Mouse (Mus musculus) kidney, adult 2 months (tissue): Measurements from ENCODE around the gene Ifrd2. TPM values are rescaled to one million over a fixed set of nuclear protein-coding genes. Genes with fewer than 3 reads are reported as not detected.

Experiments
- DNase-seq: peaks from one replicate; pipeline ENCODE4 v3.0.0; 2021
- H3K27ac ChIP-seq: fragments of 200-500 bp; 2 replicates; pipeline ENCODE4 v1.5.1; 2012; ENCODE audit warnings: low read depth, low read length, control low read depth, inconsistent platforms; ENCODE audit not compliant: insufficient read depth
- H3K27me3 ChIP-seq: fragments of 200-500 bp; replicated peaks from 2 replicates; pipeline ENCODE4 v1.6.1; 2012; ENCODE audit warnings: mild to moderate bottlenecking, moderate library complexity, low read length, inconsistent platforms; ENCODE audit not compliant: control insufficient read depth, insufficient read depth
- H3K36me3 ChIP-seq: fragments of 200-500 bp; 2 replicates; pipeline ENCODE4 v1.6.1; 2012; ENCODE audit warnings: mild to moderate bottlenecking, moderate library complexity, low read length, inconsistent platforms; ENCODE audit not compliant: control insufficient read depth, insufficient read depth
- H3K4me1 ChIP-seq: fragments of 200-500 bp; 2 replicates; pipeline ENCODE4 v1.6.1; 2011; ENCODE audit warnings: low read length; ENCODE audit not compliant: control insufficient read depth, insufficient read depth
- H3K4me3 ChIP-seq: fragments of 200-500 bp; 2 replicates; pipeline ENCODE4 v1.5.1; 2011; ENCODE audit warnings: mild to moderate bottlenecking, low read depth, low read length, control low read depth; ENCODE audit not compliant: insufficient read depth
- CTCF ChIP-seq: fragments of 200-500 bp; conservative IDR thresholded peaks from 2 replicates; pipeline ENCODE4 v1.5.1; 2011; ENCODE audit warnings: low read depth, mild to moderate bottlenecking, control low read depth, low read length, moderate library complexity, mixed read lengths; ENCODE audit not compliant: insufficient read depth, insufficient read length
- POLR2A ChIP-seq: fragments of 200-500 bp; IDR thresholded peaks from one replicate; pipeline ENCODE4 v1.6.1; 2011; ENCODE audit warnings: low read depth, low read length, control low read depth
- WGBS: fragments of 180-500 bp; shearing (Covaris S2); methylation state at CpG from one replicate; pipeline ENCODE4 v1.1.7; 2018; 5-methylcytosine and 5-hydroxymethylcytosine counted together
- polyA plus RNA-seq: library from polyadenylated mRNA; depleted of rRNA; stranded (reverse); fragments of >200 nt; gene quantifications from 2 replicates; pipeline ENCODE4 v1.2.3, GENCODE M21; 2012

Gene Ifrd2
- polyA plus RNA-seq, 1 experiment: 50.5 TPM

GRCm38 (mm10) chr9:107600745-107601144, 13.3 kb downstream of the Ifrd2 start:
- Histone ChIP-seq H3K4me3 (no peak overlapping the region), H3K36me3 (no peaks in the 10 kb centered on the region), H3K4me1 (peaks cover 36% of the 10 kb centered on the region), H3K27me3 (no peaks in the 10 kb centered on the region), H3K27ac (no peak overlapping the region)
- 73% methylated on average over 12 of the region's 12 CpGs for whole genome bisulfite sequencing
- DNase-seq: peak; percentile 70
- no peak for TF ChIP-seq POLR2A
- TF ChIP-seq CTCF: peak; percentile 36

DNA sequence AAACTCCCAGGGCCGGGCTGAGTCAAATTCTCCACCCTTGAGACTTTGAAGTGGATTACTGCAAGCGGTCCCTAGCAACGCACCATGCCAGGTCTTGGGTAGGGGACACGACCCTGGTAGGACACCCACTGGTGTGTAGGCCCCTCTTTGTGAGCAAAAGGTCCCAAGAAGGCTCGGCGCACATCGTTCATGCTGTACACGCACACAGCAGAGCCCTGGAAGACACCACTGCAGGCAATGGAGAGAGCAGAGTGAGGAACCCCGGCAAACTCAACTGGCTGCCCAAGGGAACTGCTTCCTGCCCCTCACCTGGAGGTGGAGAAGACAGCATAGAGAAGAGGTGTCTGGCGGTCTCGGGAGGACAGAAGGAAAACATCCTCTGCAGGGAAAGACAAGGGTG, 13.8 kb downstream of the Ifrd2 start:
- 84% methylated on average over 11 of the region's 11 CpGs for WGBS
- no peak for DNase-seq
- no peak overlapping the region for H3K27ac ChIP-seq
- H3K36me3 ChIP-seq: no peaks in the 10 kb centered on the region
- no peak for TF ChIP-seq POLR2A
- no peak for TF ChIP-seq CTCF
- no peaks in the 10 kb centered on the region for H3K27me3 ChIP-seq
- peaks cover 38% of the 10 kb centered on the region for H3K4me1 ChIP-seq
- H3K4me3 ChIP-seq: no peak overlapping the region

DNA sequence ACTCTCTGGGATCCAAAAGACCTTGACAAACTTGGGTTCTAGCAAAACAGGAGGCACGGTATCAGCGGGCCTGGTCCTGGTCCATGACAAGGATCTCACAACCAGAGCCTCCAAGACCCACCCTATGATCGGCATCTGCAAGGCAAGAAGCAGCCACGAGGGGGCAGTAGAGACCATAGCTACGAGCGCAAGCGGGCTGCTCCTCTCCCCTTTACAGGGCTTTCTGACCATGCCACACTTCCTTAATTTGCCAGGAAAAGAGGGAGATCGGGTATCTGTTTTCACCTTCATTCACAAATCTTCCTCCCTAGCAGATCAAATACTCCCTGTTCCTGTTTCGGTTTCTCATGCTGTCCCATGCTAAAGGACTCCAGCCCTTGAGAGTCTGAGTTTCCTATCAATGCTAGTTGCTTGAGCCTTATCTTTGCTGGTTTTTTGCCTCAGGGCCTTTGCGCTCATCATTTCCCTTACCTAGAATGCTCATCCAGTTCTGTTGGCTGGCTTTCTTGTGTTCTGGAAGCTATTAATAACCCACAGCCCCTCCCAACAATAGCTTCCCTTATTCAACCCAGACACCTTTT, 14.7 kb downstream of the Ifrd2 start:
- H3K27ac ChIP-seq: no peak overlapping the region
- no peaks in the 10 kb centered on the region for H3K27me3 ChIP-seq
- peak; percentile 91 for DNase-seq
- H3K4me1 ChIP-seq: peaks cover 33% of the 10 kb centered on the region
- no peak overlapping the region for H3K4me3 ChIP-seq
- no peaks in the 10 kb centered on the region for H3K36me3 ChIP-seq
- WGBS: 9% methylated on average over 10 of the region's 10 CpGs
- no peak for TF ChIP-seq POLR2A
- TF ChIP-seq CTCF: peak; percentile 98

- H3K4me1 ChIP-seq: peaks cover 24% of the 10 kb centered on the region
- no peaks in the 10 kb centered on the region for H3K27me3 ChIP-seq
- H3K36me3 ChIP-seq: no peaks in the 10 kb centered on the region
- DNase-seq: no peak
- no peak for TF ChIP-seq POLR2A
- TF ChIP-seq CTCF: no peak
- H3K4me3 ChIP-seq: no peak overlapping the region
- 58% methylated on average over 6 of the region's 6 CpGs for WGBS
- H3K27ac ChIP-seq: no peak overlapping the region
Observed at GRCm38 (mm10) chr9:107603251-107603650, 15.8 kb downstream of the Ifrd2 start.

GRCm38 (mm10) chr9:107605041-107605661, 17.7 kb downstream of the Ifrd2 start:
- Histone ChIP-seq H3K4me1 (peaks cover 29% of the 10 kb centered on the region), H3K27me3 (no peaks in the 10 kb centered on the region), H3K27ac (peak overlapping the region; percentile 99), H3K4me3 (peak overlapping the region; percentile 42), H3K36me3 (no peaks in the 10 kb centered on the region)
- 22% methylated on average over 23 of the region's 23 CpGs for whole genome bisulfite sequencing
- DNase-seq: peak; percentile 78
- TF ChIP-seq POLR2A (no peak), CTCF (no peak)

GRCm38 (mm10) chr9:107606591-107606990, 19.1 kb downstream of the Ifrd2 start:
- H3K4me3 ChIP-seq: peak overlapping the region; percentile 65
- peak; percentile 66 for DNase-seq
- H3K27ac ChIP-seq: peak overlapping the region; percentile 99
- 22% methylated on average over 9 of the region's 9 CpGs for WGBS
- no peaks in the 10 kb centered on the region for H3K27me3 ChIP-seq
- TF ChIP-seq CTCF (no peak), POLR2A (peak; percentile 65)
- no peaks in the 10 kb centered on the region for H3K36me3 ChIP-seq
- H3K4me1 ChIP-seq: peaks cover 31% of the 10 kb centered on the region

DNA sequence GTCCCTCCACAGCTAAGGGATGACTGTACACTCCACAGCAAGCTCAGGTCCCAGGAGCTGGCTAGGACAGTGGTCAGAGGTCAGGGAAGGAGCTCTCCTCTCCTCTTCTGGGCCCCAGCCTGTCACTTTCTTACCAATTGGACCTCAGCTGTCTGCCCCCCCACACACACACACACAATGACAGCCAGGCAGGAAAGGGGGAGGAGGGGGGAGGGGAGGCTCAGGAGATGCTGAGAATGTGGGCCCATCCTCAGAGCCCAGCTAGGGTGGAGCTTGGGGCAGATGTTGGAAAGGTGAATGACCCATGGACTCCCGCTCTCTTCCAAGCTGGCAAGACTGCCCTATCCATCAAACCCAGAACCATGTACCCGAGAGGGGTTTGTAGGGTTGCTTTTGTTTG, 19.6 kb downstream of the Ifrd2 start:
- TF ChIP-seq POLR2A (no peak), CTCF (no peak)
- Histone ChIP-seq H3K4me3 (peak overlapping the region; percentile 65), H3K27me3 (no peaks in the 10 kb centered on the region), H3K27ac (peak overlapping the region; percentile 99), H3K4me1 (peaks cover 34% of the 10 kb centered on the region), H3K36me3 (no peaks in the 10 kb centered on the region)
- DNase-seq: no peak
- 40% methylated on average over 2 of the region's 2 CpGs for WGBS
